Mouse (Mus musculus) kidney, adult 2 months (tissue): ENCODE data around the gene Olfr114. TPM values are rescaled to one million over a fixed set of nuclear protein-coding genes. Genes with fewer than 3 reads are reported as not detected.

Experiments
- DNase-seq: peaks from one replicate; pipeline ENCODE4 v3.0.0; 2021
- H3K27ac ChIP-seq: fragments of 200-500 bp; 2 replicates; pipeline ENCODE4 v1.5.1; 2012; ENCODE audit warnings: low read depth, low read length, control low read depth, inconsistent platforms; ENCODE audit not compliant: insufficient read depth
- H3K27me3 ChIP-seq: fragments of 200-500 bp; replicated peaks from 2 replicates; pipeline ENCODE4 v1.6.1; 2012; ENCODE audit warnings: mild to moderate bottlenecking, moderate library complexity, low read length, inconsistent platforms; ENCODE audit not compliant: control insufficient read depth, insufficient read depth
- H3K36me3 ChIP-seq: fragments of 200-500 bp; 2 replicates; pipeline ENCODE4 v1.6.1; 2012; ENCODE audit warnings: mild to moderate bottlenecking, moderate library complexity, low read length, inconsistent platforms; ENCODE audit not compliant: control insufficient read depth, insufficient read depth
- H3K4me1 ChIP-seq: fragments of 200-500 bp; 2 replicates; pipeline ENCODE4 v1.6.1; 2011; ENCODE audit warnings: low read length; ENCODE audit not compliant: control insufficient read depth, insufficient read depth
- H3K4me3 ChIP-seq: fragments of 200-500 bp; 2 replicates; pipeline ENCODE4 v1.5.1; 2011; ENCODE audit warnings: mild to moderate bottlenecking, low read depth, low read length, control low read depth; ENCODE audit not compliant: insufficient read depth
- CTCF ChIP-seq: fragments of 200-500 bp; conservative IDR thresholded peaks from 2 replicates; pipeline ENCODE4 v1.5.1; 2011; ENCODE audit warnings: low read depth, mild to moderate bottlenecking, control low read depth, low read length, moderate library complexity, mixed read lengths; ENCODE audit not compliant: insufficient read depth, insufficient read length
- POLR2A ChIP-seq: fragments of 200-500 bp; IDR thresholded peaks from one replicate; pipeline ENCODE4 v1.6.1; 2011; ENCODE audit warnings: low read depth, low read length, control low read depth
- WGBS: fragments of 180-500 bp; shearing (Covaris S2); methylation state at CpG from one replicate; pipeline ENCODE4 v1.1.7; 2018; 5-methylcytosine and 5-hydroxymethylcytosine counted together
- polyA plus RNA-seq: library from polyadenylated mRNA; depleted of rRNA; stranded (reverse); fragments of >200 nt; gene quantifications from 2 replicates; pipeline ENCODE4 v1.2.3, GENCODE M21; 2012; rRNA removed

Gene Olfr114
- polyA plus RNA-seq, result not detected in 2 replicates

DNA sequence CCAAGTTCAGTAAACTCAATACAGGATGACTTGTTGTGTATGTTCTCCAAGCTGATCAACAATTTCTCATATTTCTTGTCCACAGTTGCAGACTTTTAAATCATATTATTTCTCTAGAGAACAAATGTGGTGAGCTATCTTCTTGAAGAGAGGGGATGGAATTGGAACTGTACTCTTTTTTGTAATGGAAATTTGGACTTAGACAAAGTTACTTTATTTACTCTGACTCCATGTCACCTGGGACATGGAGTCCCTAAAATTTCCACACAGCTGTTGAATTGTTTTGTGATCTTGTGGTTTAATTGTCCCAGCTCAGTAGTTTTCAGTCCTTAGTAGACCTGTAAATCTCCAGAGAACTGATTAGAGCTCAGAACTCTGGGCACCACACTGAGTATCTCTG is at the start of gene Olfr114:
Gene Olfr114 (minus strand): TSS at position 101 of the 400 bp plus-strand sequence.
- Histone ChIP-seq H3K4me1 (no peaks in the 10 kb centered on the region), H3K27me3 (no peaks in the 10 kb centered on the region), H3K27ac (no peak within 1 kb of the TSS), H3K36me3 (no peaks in the 10 kb centered on the region), H3K4me3 (no peak within 1 kb of the TSS)
- TF ChIP-seq POLR2A, result no peak
- TF ChIP-seq CTCF, result no peak
- no peak for DNase-seq

DNA sequence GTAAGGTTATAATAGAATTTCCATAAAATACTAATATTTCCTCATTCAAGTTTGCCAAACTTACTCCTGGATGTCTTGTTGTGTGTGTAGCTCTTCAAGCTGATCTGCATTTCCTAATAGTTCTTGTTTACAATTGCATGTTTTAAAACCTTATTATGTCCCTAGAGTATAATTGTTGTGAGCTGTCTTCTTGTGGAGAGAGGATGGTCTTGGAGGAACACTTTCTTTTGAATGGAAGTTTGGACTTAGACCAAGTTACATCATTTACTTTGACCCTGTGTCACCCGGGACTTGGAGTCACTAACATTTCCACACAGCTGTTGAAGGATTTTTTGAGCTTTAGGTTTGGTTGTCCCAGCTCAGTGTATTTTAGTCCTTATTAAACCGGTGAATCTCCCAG is 34.5 kb upstream of the Olfr114 start, which contains the start of the genes Olfr115 and Olfr116:
Gene Olfr115 (minus strand): TSS at position 101 of the 400 bp plus-strand sequence.
Gene Olfr116 (minus strand): TSS at position 191 of the 400 bp plus-strand sequence.
- Histone ChIP-seq H3K27ac (no peak within 1 kb of the TSS), H3K36me3 (no peaks in the 10 kb centered on the region), H3K4me1 (no peaks in the 10 kb centered on the region), H3K27me3 (no peaks in the 10 kb centered on the region), H3K4me3 (no peak within 1 kb of the TSS)
- TF ChIP-seq POLR2A (no peak), CTCF (no peak)
- no peak for DNase-seq
- WGBS, result 80% methylated on average over 2 of the region's 2 CpGs

DNA sequence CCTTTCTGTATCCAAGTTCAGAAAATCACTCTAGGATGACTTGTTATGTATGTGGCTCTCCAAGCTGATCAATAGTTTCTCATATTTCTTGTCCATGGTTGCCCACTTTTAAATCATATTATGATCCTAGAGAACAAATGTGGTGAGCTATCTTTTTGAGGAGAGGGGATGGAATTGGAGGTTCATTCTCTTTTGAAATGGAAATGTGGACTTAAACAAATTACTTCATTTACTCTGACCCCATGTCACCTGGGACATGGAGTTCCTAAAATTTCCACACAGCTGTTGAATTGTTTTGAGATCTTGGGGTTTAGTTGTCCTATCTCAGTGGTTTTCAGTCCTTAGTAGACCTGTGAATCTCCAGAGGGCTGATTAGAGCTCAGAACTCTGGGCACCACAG is 15.0 kb downstream of the Olfr114 start, which contains the start of gene Olfr113:
Gene Olfr113 (minus strand): TSS at position 101 of the 400 bp plus-strand sequence.
- TF ChIP-seq POLR2A (no peak), CTCF (no peak)
- Histone ChIP-seq H3K27me3 (no peaks in the 10 kb centered on the region), H3K4me1 (no peaks in the 10 kb centered on the region), H3K36me3 (no peaks in the 10 kb centered on the region), H3K27ac (no peak within 1 kb of the TSS), H3K4me3 (no peak within 1 kb of the TSS)
- no peak for DNase-seq

DNA sequence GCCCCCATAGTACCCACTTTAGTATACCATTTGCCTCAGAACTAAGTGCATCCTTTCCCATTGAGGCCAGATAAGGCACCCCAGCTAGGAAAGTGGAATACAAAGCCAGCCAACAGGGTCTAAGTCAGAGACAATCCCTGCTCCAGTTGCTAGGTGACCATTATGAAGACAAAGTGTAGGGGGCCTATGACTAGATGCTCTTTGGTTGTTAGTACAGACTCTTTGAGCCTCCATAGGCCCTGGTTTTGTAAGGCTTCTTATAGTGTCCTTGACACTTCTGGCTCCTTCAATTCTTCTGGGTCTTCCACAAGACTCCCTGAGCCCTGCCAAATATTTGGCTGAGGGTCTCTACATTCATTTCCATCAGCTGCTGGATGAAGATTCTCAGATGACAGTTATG is 23.2 kb downstream of the Olfr114 start, which contains the start of gene Olfr112:
Gene Olfr112 (minus strand): TSS at position 101 of the 400 bp plus-strand sequence.
- Histone ChIP-seq H3K4me1 (no peaks in the 10 kb centered on the region), H3K27ac (no peak within 1 kb of the TSS), H3K36me3 (no peaks in the 10 kb centered on the region), H3K27me3 (no peaks in the 10 kb centered on the region), H3K4me3 (no peak within 1 kb of the TSS)
- TF ChIP-seq POLR2A (no peak), CTCF (no peak)
- no peak for DNase-seq

DNA sequence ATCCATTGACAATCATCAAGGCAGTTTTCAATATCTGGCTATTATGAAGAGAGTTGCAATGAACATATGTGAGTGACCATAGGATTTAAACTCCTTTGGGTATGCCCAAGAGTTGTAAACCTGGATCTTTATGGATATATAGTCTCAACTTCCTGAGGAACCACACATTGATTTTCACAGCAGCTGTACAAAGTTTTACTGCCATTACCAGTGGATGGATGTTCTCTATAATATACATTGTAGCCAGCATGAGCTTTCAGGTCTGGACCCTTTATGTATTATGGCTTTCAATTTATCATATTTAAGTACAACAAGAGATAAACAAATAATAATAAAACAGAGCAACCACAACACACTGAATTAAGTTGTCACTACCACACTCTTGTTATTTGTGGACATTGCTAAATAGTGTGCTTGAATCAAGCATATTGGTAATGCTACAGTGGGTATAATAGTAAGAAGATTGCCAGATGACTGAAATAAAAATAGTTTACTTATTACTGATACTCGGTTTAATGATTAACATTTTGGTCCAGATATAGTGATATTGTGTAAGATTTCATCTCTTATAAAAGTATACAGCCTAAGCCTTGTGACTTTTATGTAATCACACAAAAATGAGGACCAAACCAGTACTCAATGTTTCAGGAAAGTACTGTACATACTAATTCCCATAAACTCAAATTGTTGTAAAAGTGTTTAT is 33.5 kb downstream of the Olfr114 start:
- no peak for TF ChIP-seq POLR2A
- TF ChIP-seq CTCF, result no peak
- H3K4me1 ChIP-seq, result no peaks in the 10 kb centered on the region
- no peak overlapping the region for H3K4me3 ChIP-seq
- no peak for DNase-seq
- no peak overlapping the region for H3K27ac ChIP-seq
- no peaks in the 10 kb centered on the region for H3K27me3 ChIP-seq
- WGBS, result 52% methylated on average over 1 of the region's 1 CpGs
- no peaks in the 10 kb centered on the region for H3K36me3 ChIP-seq

DNA sequence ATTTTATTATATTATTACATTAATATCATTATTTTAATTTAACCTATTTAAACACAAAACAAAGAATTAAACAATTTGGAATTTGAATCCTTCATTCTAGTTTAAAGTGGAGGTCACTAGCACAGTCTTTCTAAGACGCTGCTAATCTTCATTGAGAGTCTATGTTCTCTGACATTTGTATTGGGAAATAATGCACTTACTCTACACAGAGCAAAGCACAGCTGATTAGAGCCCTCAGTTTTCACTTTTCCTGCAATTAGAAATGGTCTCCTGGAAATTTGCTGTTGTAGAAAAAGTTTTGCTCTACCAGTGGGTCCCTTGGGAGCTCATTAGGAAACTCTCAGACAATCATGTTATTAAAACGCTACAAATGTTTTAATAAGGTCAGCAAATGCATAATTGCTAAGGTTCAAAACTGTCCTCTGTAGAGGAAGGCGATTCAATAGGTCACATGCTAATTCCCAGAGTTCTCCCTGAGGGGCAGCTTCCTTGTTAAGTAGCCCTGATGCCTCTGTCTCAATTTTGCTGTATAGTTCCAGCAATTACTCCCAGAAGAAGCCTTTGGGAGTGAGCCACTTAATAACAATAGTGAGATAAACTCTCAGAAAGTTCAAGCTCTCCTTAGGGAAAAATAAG is 48.6 kb downstream of the Olfr114 start:
- no peak for TF ChIP-seq POLR2A
- TF ChIP-seq CTCF, result no peak
- Histone ChIP-seq H3K4me1 (no peaks in the 10 kb centered on the region), H3K27ac (no peak overlapping the region), H3K27me3 (no peaks in the 10 kb centered on the region), H3K36me3 (no peaks in the 10 kb centered on the region), H3K4me3 (no peak overlapping the region)
- WGBS, result 60% methylated on average over 3 of the region's 3 CpGs
- DNase-seq, result no peak

DNA sequence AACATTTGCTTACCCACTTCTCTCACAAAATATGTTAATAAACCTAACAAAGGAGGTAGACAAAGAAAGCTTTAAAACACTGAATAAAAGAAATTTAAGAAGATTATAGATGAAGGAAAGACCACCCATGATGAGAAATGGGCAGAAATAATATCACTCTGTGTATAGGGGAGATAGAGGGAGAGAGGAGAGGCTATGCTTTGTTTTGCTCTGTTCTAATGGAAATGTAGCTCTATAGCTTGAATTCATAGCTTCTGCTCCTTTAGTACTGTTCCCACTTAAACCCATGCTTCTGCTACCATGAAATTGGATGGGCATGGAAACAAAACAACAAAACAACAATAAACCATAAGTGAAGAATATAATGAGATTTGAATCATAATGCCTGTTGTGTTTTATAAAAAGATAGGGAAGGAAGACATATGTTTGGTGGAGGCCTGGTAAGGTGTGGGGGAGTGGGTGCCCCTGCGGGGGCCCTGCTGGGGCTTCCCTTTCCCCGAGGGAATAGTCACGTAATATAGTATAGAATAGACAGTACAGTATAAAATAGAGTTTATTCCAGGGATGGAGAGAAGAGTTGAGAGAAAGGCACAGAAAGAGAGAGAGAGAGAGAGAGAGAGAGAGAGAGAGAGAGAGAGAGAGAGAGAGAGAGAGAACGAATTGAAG is 51.0 kb downstream of the Olfr114 start:
- WGBS, result 78% methylated on average over 4 of the region's 4 CpGs
- TF ChIP-seq CTCF (no peak), POLR2A (no peak)

More for the DNA sequence above, 51.0 kb downstream of the Olfr114 start:
- Histone ChIP-seq H3K27ac (no peak overlapping the region), H3K4me1 (no peaks in the 10 kb centered on the region), H3K27me3 (no peaks in the 10 kb centered on the region), H3K36me3 (no peaks in the 10 kb centered on the region), H3K4me3 (no peak overlapping the region)
- no peak for DNase-seq

Other genes starting within 250 kb of the Olfr114 start
- gene Olfr104-ps, start 233.2 kb downstream of the Olfr114 start, polyA plus RNA-seq, result not detected in 2 replicates
- gene Olfr105-ps, start 213.7 kb downstream of the Olfr114 start, polyA plus RNA-seq, result not detected in 2 replicates
- gene Olfr106-ps, start 202.3 kb downstream of the Olfr114 start, polyA plus RNA-seq, result not detected in 2 replicates
- not detected in 2 replicates for gene Olfr107, start 193.5 kb downstream of the Olfr114 start, polyA plus RNA-seq
- gene Olfr108, start 147.3 kb downstream of the Olfr114 start, polyA plus RNA-seq, result not detected in 2 replicates
- gene Olfr109, start 133.8 kb downstream of the Olfr114 start, polyA plus RNA-seq, result not detected in 2 replicates
- 0.18 and 1.3 TPM in 2 replicates for gene H2-M2, start 109.2 kb downstream of the Olfr114 start, polyA plus RNA-seq
- gene Olfr110, start 100.3 kb downstream of the Olfr114 start, polyA plus RNA-seq, result not detected in 2 replicates
- gene Olfr111, start 84.7 kb downstream of the Olfr114 start, polyA plus RNA-seq, result 0.08 and 0.25 TPM in 2 replicates
- not detected in 2 replicates for gene Olfr112, start 23.3 kb downstream of the Olfr114 start, polyA plus RNA-seq
- not detected in 2 replicates for gene Olfr113, start 15.1 kb downstream of the Olfr114 start, polyA plus RNA-seq
- not detected in 2 replicates for gene Olfr115, start 34.4 kb upstream of the Olfr114 start, polyA plus RNA-seq
- not detected in 2 replicates for gene Olfr116, start 34.5 kb upstream of the Olfr114 start, polyA plus RNA-seq
- not detected in 2 replicates for gene Olfr117, start 71.0 kb upstream of the Olfr114 start, polyA plus RNA-seq
- not detected in 2 replicates for gene Olfr118, start 74.2 kb upstream of the Olfr114 start, polyA plus RNA-seq
- not detected in 2 replicates for gene Olfr119, start 103.8 kb upstream of the Olfr114 start, polyA plus RNA-seq
- not detected in 2 replicates for gene Olfr120, start 129.1 kb upstream of the Olfr114 start, polyA plus RNA-seq
- not detected in 2 replicates for gene Olfr121, start 156.1 kb upstream of the Olfr114 start, polyA plus RNA-seq
- gene Olfr122, start 175.9 kb upstream of the Olfr114 start, polyA plus RNA-seq, result not detected in 2 replicates
- gene Olfr123, start 200.8 kb upstream of the Olfr114 start, polyA plus RNA-seq, result not detected in 2 replicates
- not detected in 2 replicates for gene Olfr124, start 207.1 kb upstream of the Olfr114 start, polyA plus RNA-seq
- gene Olfr125, start 240.2 kb upstream of the Olfr114 start, polyA plus RNA-seq, result not detected in 2 replicates